In genomic region chr8:124630489-124630888, GRCm38 (mm10) we compare ENCODE assay signal across 16 mouse cellular contexts. TPM values are rescaled to one million over a fixed set of nuclear protein-coding genes. Genes with fewer than 3 reads are reported as not detected.
DNase-seq lines count a peak whose midpoint lies in the region; TF ChIP-seq lines count a peak whose summit lies in the region.
"Had no signal": no experiment of that assay in that cellular context is flagged by ENCODE, and none has a peak within 500 bp of the region (broad histone marks: within the 10 kb centered on the region; RNA-seq: fewer than 3 reads in every experiment).

No protein-coding gene starts in this region.

- peaks cover 15% of the 10 kb centered on the region; the same call in 1 of the 2 replicates for H3K36me3 ChIP-seq in heart, embryonic 10.5 days
- H3K36me3 ChIP-seq: hindbrain, embryonic 13.5 days; neural tube, embryonic 12.5 days; stomach, embryonic 15.5 days had no signal

- peaks cover 28% of the 10 kb centered on the region for H3K4me1 ChIP-seq in heart, embryonic 10.5 days
- H3K4me1 ChIP-seq: limb, embryonic 12.5 days; megakaryocyte, embryonic 14.5 days; neural tube, embryonic 12.5 days had no signal

- intact Hi-C loops in heart, postnatal 36 days (cut with DNase I): no loop called here

- WGBS in heart, embryonic 10.5 days: 82% methylated on average over 6 of the region's 6 CpGs

- H3K9me3 ChIP-seq in heart, embryonic 10.5 days: no peaks in the 10 kb centered on the region
- H3K9me3 ChIP-seq: hindbrain, embryonic 13.5 days; limb, embryonic 12.5 days; neural tube, embryonic 12.5 days; stomach, embryonic 15.5 days had no signal

- H3K4me3 ChIP-seq in heart, embryonic 10.5 days: no peak overlapping the region
- H3K4me3 ChIP-seq in layer of hippocampus, adult 2 months: no peak overlapping the region
- H3K4me3 ChIP-seq: erythroblast, embryonic 14.5 days; hindbrain, embryonic 13.5 days; limb, embryonic 12.5 days; megakaryocyte, embryonic 14.5 days; neural tube, embryonic 12.5 days; stomach, embryonic 15.5 days had no signal

- no peak for TF ChIP-seq CTCF in layer of hippocampus, adult 2 months (conservative IDR thresholded peaks at IDR 0.05)

- DNase-seq in heart, adult 11 months: peak; percentile 97
- no peak for DNase-seq in heart, embryonic 10.5 days (ENCODE audit: low spot score)
- no peak for DNase-seq in layer of hippocampus, adult 2 months (ENCODE audit: low spot score in 2 of 2)
- no peak for DNase-seq in layer of hippocampus, adult 18-20 months (ENCODE audit: low spot score in 2 of 2)
- DNase-seq in heart, postnatal 36 days: peak; percentile 38 to 49
- peak; percentile 59 for DNase-seq in lung, postnatal 36 days
- DNase-seq in ovary, postnatal 14 days (ENCODE audit: low spot score): no peak
- DNase-seq: layer of hippocampus, adult 9-11 months; right cerebral cortex, postnatal 14 days; thymus, postnatal 36 days had no signal

- no peak overlapping the region for H3K27ac ChIP-seq in heart, embryonic 10.5 days
- H3K27ac ChIP-seq in layer of hippocampus, adult 2 months: peak overlapping the region; percentile 79; the same call in 1 of the 2 replicates
- H3K27ac ChIP-seq: hindbrain, embryonic 13.5 days; limb, embryonic 12.5 days; neural tube, embryonic 12.5 days; stomach, embryonic 15.5 days had no signal

- no peaks in the 10 kb centered on the region for H3K27me3 ChIP-seq in heart, embryonic 10.5 days (ENCODE audit: insufficient read depth, poor library complexity, severe bottlenecking)
- H3K27me3 ChIP-seq: hindbrain, embryonic 13.5 days; limb, embryonic 12.5 days; neural tube, embryonic 12.5 days; stomach, embryonic 15.5 days had no signal

RNA-seq across cellular contexts. Expression of gene 2310022B05Rik, which starts 32.7 kb away (rescaled TPM):
- 32.6 and 34.7 TPM in 2 replicates for polyA plus RNA-seq in heart, embryonic 10.5 days (2016; fragmentation: Nextera tagmentation; extraction: Ambion mirVana)
- 10 to 100 TPM; 76.5 to 77.4 TPM for total RNA-seq in layer of hippocampus, adult 2 months (2021)
- total RNA-seq in layer of hippocampus, adult 18-20 months (2021): 10 to 100 TPM; 72.1 to 76.9 TPM
- 10 to 100 TPM; 68.7 to 73.6 TPM for total RNA-seq in heart, postnatal 36 days (2021)

RNA-seq across cellular contexts. Expression of gene Capn9, which starts 54.6 kb away (rescaled TPM):
- polyA plus RNA-seq in heart, embryonic 10.5 days (2016; fragmentation: Nextera tagmentation; extraction: Ambion mirVana): not detected in 2 replicates
- total RNA-seq in layer of hippocampus, adult 2 months (2021): under 1 TPM; 0.34 to 0.79 TPM
- total RNA-seq in layer of hippocampus, adult 18-20 months (2021): under 1 TPM; 0.18 to 0.27 TPM
- not detected for total RNA-seq in heart, postnatal 36 days (2021)
- polyA plus RNA-seq: erythroblast, embryonic 14.5 days; limb, embryonic 12.5 days; neural tube, embryonic 12.5 days had no signal

Comparison
In these comparisons a context has a peak if more than half of its experiments do, and no peak if none do; other contexts are left out.
1. DNase-seq: peak in heart, adult 11 months (single experiment), heart, postnatal 36 days (2 of 2) and lung, postnatal 36 days (single experiment); none in heart, embryonic 10.5 days (single experiment), layer of hippocampus, adult 2 months (0 of 2), layer of hippocampus, adult 18-20 months (0 of 2) and ovary, postnatal 14 days (single experiment).